Mouse (Mus musculus): Measurements from ENCODE around the gene Tll2. TPM values are rescaled to one million over a fixed set of nuclear protein-coding genes. Genes with fewer than 3 reads are reported as not detected.

Gene Tll2
- polyA plus RNA-seq, 1 experiment, result 1.8 TPM

DNA sequence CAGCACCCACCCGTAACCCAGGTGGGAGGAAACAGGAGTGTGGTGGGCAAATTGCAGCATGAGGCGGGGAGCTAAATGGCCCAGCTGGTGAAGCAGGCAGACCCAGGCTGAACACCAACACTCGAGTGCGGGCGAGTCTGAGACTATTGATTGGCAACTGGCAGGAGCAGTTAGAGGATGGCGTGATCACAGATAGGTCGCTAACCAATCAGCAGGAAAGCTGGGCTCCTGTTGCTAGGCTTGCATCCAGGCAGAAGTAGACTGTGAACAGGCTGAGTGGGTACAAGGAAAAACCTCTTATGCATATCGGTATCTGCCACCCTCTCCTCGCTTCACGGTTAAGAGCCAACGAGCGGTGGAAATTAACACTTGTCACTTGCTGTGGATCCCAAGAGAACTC lies 9.0 kb downstream of the Tll2 start:
- DNase-seq (ENCODE audit: low read depth), result peak; percentile 65
- no peak for TF ChIP-seq CTCF (IDR thresholded peaks at IDR 0.05; ENCODE audit: borderline replicate concordance, extremely low read depth, insufficient read depth, insufficient read length)
- TF ChIP-seq POLR2A (IDR thresholded peaks at IDR 0.05; ENCODE audit: borderline replicate concordance, extremely low read depth, insufficient read depth, insufficient read length, poor library complexity, severe bottlenecking), result no peak

DNA sequence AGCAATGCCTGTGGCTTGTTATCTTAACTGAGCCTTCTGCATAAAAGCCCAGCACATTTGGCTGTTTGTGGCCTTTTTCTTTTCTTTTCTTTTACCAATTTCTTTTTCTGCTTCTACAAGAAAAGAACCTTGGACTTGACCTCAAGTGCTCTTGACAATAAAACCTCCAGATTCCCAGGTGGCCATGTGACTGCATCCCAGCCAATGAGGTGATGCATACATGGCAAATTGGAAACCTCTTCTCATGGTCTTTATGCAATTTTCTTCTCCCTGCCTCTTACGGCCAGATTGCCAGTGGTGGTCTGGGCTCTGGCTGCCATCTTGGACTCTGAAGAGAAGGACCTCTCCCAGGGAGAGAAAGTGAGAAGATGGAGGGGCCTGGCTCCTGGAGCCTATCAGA lies 13.3 kb downstream of the Tll2 start:
- TF ChIP-seq POLR2A (IDR thresholded peaks at IDR 0.05; ENCODE audit: borderline replicate concordance, extremely low read depth, insufficient read depth, insufficient read length, poor library complexity, severe bottlenecking) (no peak), CTCF (IDR thresholded peaks at IDR 0.05; ENCODE audit: borderline replicate concordance, extremely low read depth, insufficient read depth, insufficient read length) (no peak)
- no peak for DNase-seq (ENCODE audit: low read depth)

DNA sequence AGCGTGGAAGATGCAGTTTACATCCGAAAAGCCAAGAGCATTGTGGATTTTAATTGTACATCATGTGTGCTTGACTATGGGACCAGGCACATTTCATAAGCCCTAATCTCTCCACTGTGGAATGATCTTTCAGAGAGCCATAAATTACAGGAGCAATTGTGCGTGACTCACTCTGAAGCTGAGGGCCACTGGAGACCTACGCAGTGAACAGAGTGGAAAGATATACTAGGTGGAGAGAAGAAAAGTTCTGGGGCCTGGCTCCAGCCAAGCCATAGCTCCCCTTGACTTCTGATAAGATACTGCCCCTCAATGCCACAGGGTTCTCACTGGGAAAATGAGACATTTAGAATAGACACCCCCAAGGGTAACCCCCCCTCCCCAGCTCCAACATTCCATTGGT lies 13.7 kb downstream of the Tll2 start:
- TF ChIP-seq POLR2A (IDR thresholded peaks at IDR 0.05; ENCODE audit: borderline replicate concordance, extremely low read depth, insufficient read depth, insufficient read length, poor library complexity, severe bottlenecking) (no peak), CTCF (IDR thresholded peaks at IDR 0.05; ENCODE audit: borderline replicate concordance, extremely low read depth, insufficient read depth, insufficient read length) (no peak)
- no peak for DNase-seq (ENCODE audit: low read depth)

DNA sequence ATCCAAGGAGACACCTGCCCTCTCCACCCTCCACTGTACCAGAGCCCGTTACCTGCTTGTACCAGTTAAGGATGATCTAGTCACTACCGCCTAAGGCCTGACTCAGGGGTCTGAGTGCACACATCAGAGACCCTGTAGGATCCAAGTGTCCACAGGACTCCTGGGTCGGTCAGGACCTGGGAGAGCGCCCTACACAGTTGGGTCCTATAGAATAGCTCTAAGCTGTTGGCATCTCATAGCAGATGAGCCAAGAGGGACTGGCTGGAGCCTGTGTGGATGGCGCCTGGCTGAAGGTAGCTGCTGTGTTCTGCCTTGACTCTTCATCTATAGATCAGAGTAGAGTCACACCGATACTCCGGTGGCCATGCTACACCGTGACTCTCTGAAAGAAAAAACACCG lies 14.9 kb downstream of the Tll2 start:
- no peak for TF ChIP-seq CTCF (IDR thresholded peaks at IDR 0.05; ENCODE audit: borderline replicate concordance, extremely low read depth, insufficient read depth, insufficient read length)
- TF ChIP-seq POLR2A (IDR thresholded peaks at IDR 0.05; ENCODE audit: borderline replicate concordance, extremely low read depth, insufficient read depth, insufficient read length, poor library complexity, severe bottlenecking), result no peak
- no peak for DNase-seq (ENCODE audit: low read depth)

DNA sequence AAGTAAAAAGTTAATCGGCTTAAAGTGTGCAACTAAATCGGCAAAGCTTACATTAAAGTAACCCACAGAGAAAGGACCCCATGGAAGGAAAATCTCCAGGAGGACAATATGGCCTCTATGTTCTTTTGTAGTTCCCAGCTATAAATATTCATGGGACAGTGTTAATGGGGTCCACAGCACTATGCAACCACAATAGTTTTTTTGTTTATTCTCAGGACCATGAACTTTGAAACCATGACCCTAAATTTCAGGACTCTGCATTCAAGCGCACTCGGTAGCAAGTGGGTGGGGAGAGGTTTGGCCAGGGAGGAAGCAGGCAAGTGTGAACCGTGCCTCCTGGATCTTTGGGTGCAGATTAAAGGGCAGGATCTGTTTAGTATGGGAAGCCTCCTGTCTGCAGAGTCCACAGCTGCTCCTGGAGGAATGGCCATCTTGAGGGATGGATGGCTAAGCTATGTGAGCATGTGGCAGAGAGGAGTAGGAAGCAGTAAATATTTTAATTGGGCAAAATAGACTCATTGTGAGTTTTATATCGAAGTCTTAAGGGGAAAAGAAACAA lies 15.7 kb downstream of the Tll2 start:
- peak; percentile 77 for DNase-seq (ENCODE audit: low read depth)
- TF ChIP-seq POLR2A (IDR thresholded peaks at IDR 0.05; ENCODE audit: borderline replicate concordance, extremely low read depth, insufficient read depth, insufficient read length, poor library complexity, severe bottlenecking) (no peak), CTCF (IDR thresholded peaks at IDR 0.05; ENCODE audit: borderline replicate concordance, extremely low read depth, insufficient read depth, insufficient read length) (no peak)

DNA sequence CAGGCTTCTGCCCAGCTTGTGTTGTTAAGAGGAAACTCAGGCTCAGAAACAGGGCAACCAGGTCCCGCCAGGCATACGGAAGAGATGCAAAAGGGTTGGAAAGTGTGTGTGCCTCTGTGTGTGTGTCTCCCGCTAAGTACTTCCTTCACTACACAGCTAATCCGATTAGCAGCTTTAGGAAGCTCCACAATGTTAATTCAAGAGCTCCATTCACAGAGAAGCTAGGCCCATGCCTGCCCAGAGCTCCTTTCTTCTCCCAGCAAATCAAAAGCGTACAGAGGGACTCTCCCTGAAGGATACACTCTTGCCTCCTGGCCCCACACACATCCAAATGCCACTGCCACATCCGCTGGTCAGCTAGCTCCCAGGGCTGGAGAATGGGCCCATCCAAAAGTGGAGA lies 29.3 kb downstream of the Tll2 start:
- TF ChIP-seq CTCF (IDR thresholded peaks at IDR 0.05; ENCODE audit: borderline replicate concordance, extremely low read depth, insufficient read depth, insufficient read length), result no peak
- TF ChIP-seq POLR2A (IDR thresholded peaks at IDR 0.05; ENCODE audit: borderline replicate concordance, extremely low read depth, insufficient read depth, insufficient read length, poor library complexity, severe bottlenecking), result no peak
- peak; percentile 86 for DNase-seq (ENCODE audit: low read depth)

DNA sequence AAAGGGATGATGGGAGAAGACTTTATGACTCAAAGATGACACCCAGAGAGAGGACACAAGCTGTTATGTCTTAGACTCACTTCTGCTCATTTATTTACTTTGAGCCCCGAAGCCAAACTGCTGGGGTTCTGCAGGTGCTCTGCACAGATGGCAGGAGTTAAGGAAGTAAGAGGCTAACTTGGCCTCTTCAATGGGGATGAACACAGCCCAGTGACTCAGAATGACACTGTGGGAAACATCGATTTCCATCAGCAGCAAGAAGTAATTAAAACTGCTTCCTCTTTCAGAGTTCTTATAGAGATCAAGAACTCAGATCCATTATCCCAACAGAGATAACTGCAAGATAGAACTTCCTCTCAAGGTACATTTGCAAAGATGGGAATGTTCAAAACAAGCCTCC lies 29.8 kb downstream of the Tll2 start:
- DNase-seq (ENCODE audit: low read depth), result peak; percentile 5
- TF ChIP-seq CTCF (IDR thresholded peaks at IDR 0.05; ENCODE audit: borderline replicate concordance, extremely low read depth, insufficient read depth, insufficient read length) (no peak), POLR2A (IDR thresholded peaks at IDR 0.05; ENCODE audit: borderline replicate concordance, extremely low read depth, insufficient read depth, insufficient read length, poor library complexity, severe bottlenecking) (no peak)

DNA sequence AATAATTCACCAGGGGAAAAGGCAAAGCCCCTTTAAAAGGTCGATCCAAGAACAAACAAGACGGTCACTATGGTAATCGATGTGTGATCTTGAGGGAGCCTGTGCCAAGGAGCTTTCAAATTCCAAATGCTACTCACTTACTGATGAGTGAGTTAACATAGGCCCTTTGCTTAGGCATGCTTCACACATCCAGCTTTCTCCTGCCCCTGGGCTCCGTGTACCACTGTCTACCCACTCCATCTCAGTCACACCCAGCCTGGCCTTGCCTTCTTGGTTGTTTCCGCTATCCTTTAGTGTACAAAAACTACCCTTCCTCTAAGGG lies 40.8 kb downstream of the Tll2 start:
- DNase-seq (ENCODE audit: low read depth), result peak; percentile 63
- TF ChIP-seq CTCF (IDR thresholded peaks at IDR 0.05; ENCODE audit: borderline replicate concordance, extremely low read depth, insufficient read depth, insufficient read length), result no peak
- no peak for TF ChIP-seq POLR2A (IDR thresholded peaks at IDR 0.05; ENCODE audit: borderline replicate concordance, extremely low read depth, insufficient read depth, insufficient read length, poor library complexity, severe bottlenecking)

DNA sequence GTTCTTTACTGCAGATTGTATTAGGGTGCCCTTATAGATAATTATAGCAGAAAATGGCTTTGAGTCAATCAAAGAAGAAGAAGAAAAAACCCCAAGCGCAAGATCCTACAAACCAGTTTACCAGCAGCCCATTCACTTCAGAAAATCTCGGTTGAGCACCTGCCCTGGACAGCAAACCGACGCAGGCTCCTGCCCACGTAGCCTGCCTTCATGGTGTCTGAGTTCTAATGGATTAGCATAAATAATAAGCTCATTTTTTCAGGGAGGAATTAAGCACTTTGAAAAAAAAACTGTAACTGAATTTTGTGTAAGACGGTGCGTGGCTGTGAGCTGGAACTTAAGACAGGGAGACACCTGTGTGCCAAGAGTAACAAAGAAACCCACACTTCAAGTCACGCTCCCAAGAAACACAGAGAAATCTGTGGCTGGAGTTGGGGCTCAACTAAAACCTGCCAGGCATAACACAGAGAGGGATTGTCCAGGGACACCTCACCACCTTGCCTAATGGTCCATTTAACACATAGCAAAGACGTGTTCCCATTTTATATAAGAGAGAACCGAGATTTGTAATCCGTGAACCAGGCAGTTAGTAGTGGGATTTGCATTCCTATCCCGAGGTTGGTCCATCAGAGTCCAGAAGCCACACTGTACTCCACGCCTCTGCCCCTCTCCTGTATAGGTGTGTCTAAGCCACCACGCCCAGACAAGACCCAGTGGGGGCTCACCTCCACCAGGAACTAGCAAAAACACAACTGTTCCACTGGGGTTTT lies 41.3 kb downstream of the Tll2 start:
- DNase-seq (ENCODE audit: low read depth), result peak; percentile 60

DNA sequence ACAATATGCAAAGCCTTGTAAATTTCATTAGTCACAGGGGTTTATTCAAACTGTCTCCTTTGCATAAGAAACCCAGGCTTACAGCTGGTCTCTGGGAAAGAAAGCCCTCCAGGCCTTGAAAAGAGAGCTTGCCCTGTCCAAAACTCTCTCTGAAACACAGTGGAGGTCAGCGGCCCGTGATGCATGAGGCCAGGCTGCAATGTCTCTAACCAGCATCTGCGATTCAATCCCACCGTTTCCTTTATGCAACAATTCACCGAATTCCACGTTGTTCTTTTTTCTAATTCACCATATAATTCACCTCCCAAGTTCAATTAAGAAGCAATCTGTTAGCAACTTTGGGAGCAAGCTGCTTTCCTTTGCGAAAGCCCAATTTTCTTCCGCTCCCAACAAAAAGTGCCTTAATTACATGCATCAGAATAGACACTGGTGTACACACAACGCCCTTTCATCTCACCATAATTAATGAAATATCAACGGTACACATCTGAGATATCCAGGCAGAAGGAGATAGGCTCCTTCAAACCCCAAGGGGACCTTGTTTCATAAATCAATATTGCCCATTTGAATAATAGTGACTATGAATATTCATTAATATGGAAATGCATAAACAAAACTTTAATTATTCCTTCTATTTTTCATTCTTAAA lies 42.1 kb downstream of the Tll2 start:
- TF ChIP-seq POLR2A (IDR thresholded peaks at IDR 0.05; ENCODE audit: borderline replicate concordance, extremely low read depth, insufficient read depth, insufficient read length, poor library complexity, severe bottlenecking) (no peak), CTCF (IDR thresholded peaks at IDR 0.05; ENCODE audit: borderline replicate concordance, extremely low read depth, insufficient read depth, insufficient read length) (no peak)
- DNase-seq (ENCODE audit: low read depth), result peak; percentile 93

More for the DNA sequence above, 41.3 kb downstream of the Tll2 start:
- no peak for TF ChIP-seq CTCF (IDR thresholded peaks at IDR 0.05; ENCODE audit: borderline replicate concordance, extremely low read depth, insufficient read depth, insufficient read length)

DNA sequence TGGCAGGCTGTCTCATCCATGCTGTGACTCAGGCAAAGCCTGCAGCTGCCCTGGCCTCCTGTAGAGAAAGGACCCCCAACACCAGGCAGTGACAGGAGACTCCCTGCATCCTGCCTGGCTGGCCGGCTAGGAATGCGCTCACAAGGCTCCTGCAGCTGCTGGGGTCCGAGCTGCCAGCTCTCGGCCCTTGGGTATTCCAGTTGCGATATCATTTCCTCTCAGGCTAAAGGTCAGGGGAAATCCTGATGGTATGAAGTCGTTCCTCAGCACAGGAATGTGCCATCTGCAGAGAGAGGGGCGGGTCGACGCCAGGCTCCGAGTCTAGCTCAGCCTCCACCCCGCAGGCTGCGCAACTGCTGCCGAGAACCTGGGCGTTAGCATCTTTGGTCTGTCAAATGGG lies 46.2 kb downstream of the Tll2 start:
- TF ChIP-seq CTCF (IDR thresholded peaks at IDR 0.05; ENCODE audit: borderline replicate concordance, extremely low read depth, insufficient read depth, insufficient read length) (no peak), POLR2A (IDR thresholded peaks at IDR 0.05; ENCODE audit: borderline replicate concordance, extremely low read depth, insufficient read depth, insufficient read length, poor library complexity, severe bottlenecking) (no peak)
- no peak for DNase-seq (ENCODE audit: low read depth)

DNA sequence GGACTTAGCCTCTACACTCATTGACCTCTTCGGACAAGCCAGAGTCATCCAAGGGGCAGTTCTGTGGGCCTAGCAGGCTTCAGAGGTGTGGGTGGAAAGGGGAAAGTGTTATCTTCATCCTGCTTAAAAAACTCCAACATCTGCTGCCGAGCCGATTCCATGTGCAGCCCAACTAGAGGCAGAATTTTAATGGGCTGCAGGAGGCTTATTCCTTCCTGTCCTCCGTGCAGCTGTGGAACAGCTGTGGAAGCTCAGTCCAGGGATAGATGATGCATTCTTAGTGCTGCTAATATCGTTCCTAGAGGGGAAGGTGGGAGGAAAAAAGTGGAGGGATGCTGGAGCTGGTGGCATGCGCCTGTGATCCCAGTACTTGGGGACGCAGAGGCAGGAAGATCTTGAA lies 52.0 kb downstream of the Tll2 start:
- TF ChIP-seq POLR2A (IDR thresholded peaks at IDR 0.05; ENCODE audit: borderline replicate concordance, extremely low read depth, insufficient read depth, insufficient read length, poor library complexity, severe bottlenecking) (no peak), CTCF (IDR thresholded peaks at IDR 0.05; ENCODE audit: borderline replicate concordance, extremely low read depth, insufficient read depth, insufficient read length) (no peak)

More for the DNA sequence above, 52.0 kb downstream of the Tll2 start:
- no peak for DNase-seq (ENCODE audit: low read depth)
